Mouse (Mus musculus) lung, postnatal 10 days (tissue): ENCODE results near the gene Scgb2b21.
"Not testable (repeated sequence)": the region's sequence is repeated elsewhere in the genome, so short reads cannot be mapped to it uniquely, and the experiment has no call there.

Experiments used
- DNase-seq: peaks from one replicate; pipeline ENCODE4 v3.0.0; 2021

Scgb2b21 gene

DNA sequence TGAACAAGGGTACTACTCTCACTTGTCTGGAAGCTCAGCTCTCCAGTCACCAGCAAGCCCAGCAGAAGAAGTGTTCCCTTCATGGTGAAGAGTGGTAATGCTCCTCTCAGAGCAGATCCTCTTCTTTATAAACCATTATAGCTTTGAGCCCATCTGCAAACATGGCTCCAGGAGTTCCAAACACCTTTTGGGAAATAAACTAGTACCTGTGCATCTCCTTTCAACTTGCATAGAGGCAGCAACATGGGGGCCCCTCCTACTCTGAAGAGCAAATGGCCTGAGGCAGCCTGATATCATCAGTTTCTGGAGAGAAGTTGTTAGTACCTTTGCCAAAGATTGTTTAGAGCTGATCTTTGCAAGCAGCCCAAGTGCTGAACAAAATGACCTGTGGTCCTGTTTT is at the start of gene Scgb2b21:
TSS of gene Scgb2b21 (minus strand) at position 101 of the 400 bp plus-strand sequence.
- no peak for DNase-seq

GRCm38 (mm10) chr7:33543420-33543819 is 23.2 kb upstream of the Scgb2b21 start:
- DNase-seq, result not testable (repeated sequence)
